Mouse (Mus musculus) megakaryocyte, embryonic 14.5 days (primary cell): ENCODE results near the gene Slc4a4.

Experiments used
- FLI1 ChIP-seq: IDR thresholded peaks from 2 replicates; pipeline ENCODE4 v1.6.1; 2012; ENCODE audit warnings: low read length, inconsistent platforms, mixed read lengths
- GATA1 ChIP-seq: IDR thresholded peaks from 3 replicates; pipeline ENCODE4 v1.6.1; 2012; ENCODE audit warnings: mixed read lengths, low read length, inconsistent platforms, borderline replicate concordance

- TF ChIP-seq GATA1 (no peak), FLI1 (no peak)
These were observed 3.5 kb downstream of the Slc4a4 start for GRCm38 (mm10) chr5:88890146-88890545.
